Mouse (Mus musculus) lung, postnatal 14 days (tissue): ENCODE results near the gene Ccdc106.
"Not testable (repeated sequence)": the region's sequence is repeated elsewhere in the genome, so short reads cannot be mapped to it uniquely, and the experiment has no call there.

ENCODE experiments used
- DNase-seq: peaks from one replicate; pipeline ENCODE4 v3.0.0; 2021

The Ccdc106 gene

GRCm38 (mm10) chr7:5052931-5053343, 32.6 kb downstream of the Ccdc106 start:
- no peak for DNase-seq

- DNase-seq: no peak
Measured at GRCm38 (mm10) chr7:5053456-5054179, 33.3 kb downstream of the Ccdc106 start.

GRCm38 (mm10) chr7:5056651-5057263, 36.4 kb downstream of the Ccdc106 start:
- DNase-seq: no peak

- no peak for DNase-seq
Measured at GRCm38 (mm10) chr7:5057381-5057780, 37.0 kb downstream of the Ccdc106 start.

- DNase-seq: no peak
Measured at GRCm38 (mm10) chr7:5057804-5058203, 37.5 kb downstream of the Ccdc106 start.

- DNase-seq: no peak
Measured at GRCm38 (mm10) chr7:5058631-5059030, 38.3 kb downstream of the Ccdc106 start.

- no peak for DNase-seq
Measured at GRCm38 (mm10) chr7:5059421-5059820, 39.1 kb downstream of the Ccdc106 start.

GRCm38 (mm10) chr7:5060239-5060731, 39.9 kb downstream of the Ccdc106 start:
- peak; percentile 82 for DNase-seq

- peak; percentile 99 for DNase-seq
Measured at GRCm38 (mm10) chr7:5060944-5061773, 40.8 kb downstream of the Ccdc106 start.

- DNase-seq: peak; percentile 96
Measured at GRCm38 (mm10) chr7:5061774-5062359, 41.5 kb downstream of the Ccdc106 start, which contains the start of gene U2af2. Gene U2af2 (plus strand): TSS chr7:5062143.

GRCm38 (mm10) chr7:5062360-5063001, 42.1 kb downstream of the Ccdc106 start:
- DNase-seq: peak; percentile 64

- DNase-seq: no peak
Measured at GRCm38 (mm10) chr7:5064886-5065285, 44.5 kb downstream of the Ccdc106 start.

GRCm38 (mm10) chr7:5073586-5073985, 53.2 kb downstream of the Ccdc106 start:
- no peak for DNase-seq

- no peak for DNase-seq
Measured at GRCm38 (mm10) chr7:5074984-5075383, 54.6 kb downstream of the Ccdc106 start.

- DNase-seq: no peak
Measured at GRCm38 (mm10) chr7:5076931-5077330, 56.6 kb downstream of the Ccdc106 start.

GRCm38 (mm10) chr7:5079365-5080009, 59.1 kb downstream of the Ccdc106 start:
- not testable (repeated sequence) for DNase-seq

- peak; percentile 97 for DNase-seq
Measured at GRCm38 (mm10) chr7:5080010-5080751, 59.8 kb downstream of the Ccdc106 start, which contains the start of gene Epn1. Gene Epn1 (plus strand): TSS chr7:5080235.

- no peak for DNase-seq
Measured at GRCm38 (mm10) chr7:5080815-5081214, 60.5 kb downstream of the Ccdc106 start.

GRCm38 (mm10) chr7:5081241-5081640, 60.9 kb downstream of the Ccdc106 start:
- DNase-seq: no peak

GRCm38 (mm10) chr7:5081939-5082338, 61.6 kb downstream of the Ccdc106 start:
- DNase-seq: no peak
